Mouse (Mus musculus): ENCODE measurements around the gene Olfr23. TPM values are rescaled to one million over a fixed set of nuclear protein-coding genes. Genes with fewer than 3 reads are reported as not detected.
"Not testable (repeated sequence)": the region's sequence is repeated elsewhere in the genome, so short reads cannot be mapped to it uniquely, and the experiment has no call there.

Olfr23 gene
- not detected in 2 replicates for polyA plus RNA-seq (2012; rRNA removed)

GRCm38 (mm10) chr11:73936377-73936776 lies at the start of gene Olfr23:
Olfr23 (plus strand) TSS chr11:73936677.
- Histone ChIP-seq H3K4me3 (ENCODE audit: insufficient read depth, low read depth, low read length) (no peak within 1 kb of the TSS), H3K4me1 (ENCODE audit: control insufficient read depth, insufficient read depth, low read length) (no peaks in the 10 kb centered on the region), H3K36me3 (ENCODE audit: control insufficient read depth, insufficient read depth, low read length) (no peaks in the 10 kb centered on the region), H3K27ac (ENCODE audit: insufficient read depth, low read depth, low read length) (no peak within 1 kb of the TSS), H3K27me3 (replicated peaks; ENCODE audit: control insufficient read depth, insufficient read depth, low read length) (no peaks in the 10 kb centered on the region)
- no peak for TF ChIP-seq POLR2A (IDR thresholded peaks at IDR 0.05; ENCODE audit: low read depth, low read length)
- no peak for TF ChIP-seq CTCF (conservative IDR thresholded peaks at IDR 0.05; ENCODE audit: insufficient read depth, insufficient read length, low read depth, low read length)
- DNase-seq: no peak

DNA sequence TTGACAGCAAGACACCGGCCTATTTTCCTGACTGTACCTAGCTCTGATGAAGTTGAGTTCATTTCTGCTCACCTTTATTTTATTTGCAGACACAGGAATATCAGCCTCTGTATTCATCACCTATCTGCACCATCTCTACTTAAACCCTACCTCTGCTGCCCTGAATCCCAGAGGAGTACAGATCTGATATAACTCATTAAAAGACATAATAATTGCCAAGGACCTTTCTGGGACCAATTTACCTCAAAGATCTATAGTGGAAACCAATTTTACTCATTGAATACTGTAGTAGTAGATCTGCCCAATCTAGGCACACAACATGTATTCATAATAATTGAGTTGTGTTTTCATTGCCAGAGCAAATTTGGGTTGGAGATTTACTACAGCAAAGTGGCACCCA lies 45.8 kb upstream of the Olfr23 start, which contains the start of gene Olfr394:
Gene Olfr394, minus strand, starts transcription at position 101 of the 400 bp plus-strand sequence.
- H3K4me1 ChIP-seq (ENCODE audit: control insufficient read depth, insufficient read depth, low read length): no peaks in the 10 kb centered on the region
- TF ChIP-seq CTCF (conservative IDR thresholded peaks at IDR 0.05; ENCODE audit: insufficient read depth, insufficient read length, low read depth, low read length): no peak
- no peak for TF ChIP-seq POLR2A (IDR thresholded peaks at IDR 0.05; ENCODE audit: low read depth, low read length)
- DNase-seq: no peak
- no peak within 1 kb of the TSS for H3K27ac ChIP-seq (ENCODE audit: insufficient read depth, low read depth, low read length)
- H3K36me3 ChIP-seq (ENCODE audit: control insufficient read depth, insufficient read depth, low read length): no peaks in the 10 kb centered on the region
- no peak within 1 kb of the TSS for H3K4me3 ChIP-seq (ENCODE audit: insufficient read depth, low read depth, low read length)
- no peaks in the 10 kb centered on the region for H3K27me3 ChIP-seq (replicated peaks; ENCODE audit: control insufficient read depth, insufficient read depth, low read length)
- WGBS: 79% methylated on average over 1 of the region's 1 CpGs

- not testable (repeated sequence) for DNase-seq; H3K36me3 ChIP-seq (ENCODE audit: control insufficient read depth, insufficient read depth, low read length); H3K4me1 ChIP-seq (ENCODE audit: control insufficient read depth, insufficient read depth, low read length); H3K27ac ChIP-seq (ENCODE audit: insufficient read depth, low read depth, low read length); H3K4me3 ChIP-seq (ENCODE audit: insufficient read depth, low read depth, low read length); H3K27me3 ChIP-seq (replicated peaks; ENCODE audit: control insufficient read depth, insufficient read depth, low read length)
- 76% methylated on average over 4 of the region's 4 CpGs for WGBS
Measured at GRCm38 (mm10) chr11:73909199-73909598, 27.3 kb upstream of the Olfr23 start, which contains the start of gene Olfr395. Olfr395 (minus strand) TSS chr11:73909299.

- Histone ChIP-seq H3K27ac (ENCODE audit: insufficient read depth, low read depth, low read length) (no peak within 1 kb of the TSS), H3K27me3 (replicated peaks; ENCODE audit: control insufficient read depth, insufficient read depth, low read length) (no peaks in the 10 kb centered on the region), H3K4me1 (ENCODE audit: control insufficient read depth, insufficient read depth, low read length) (no peaks in the 10 kb centered on the region), H3K36me3 (ENCODE audit: control insufficient read depth, insufficient read depth, low read length) (no peaks in the 10 kb centered on the region), H3K4me3 (ENCODE audit: insufficient read depth, low read depth, low read length) (no peak within 1 kb of the TSS)
- DNase-seq: no peak
- TF ChIP-seq CTCF (conservative IDR thresholded peaks at IDR 0.05; ENCODE audit: insufficient read depth, insufficient read length, low read depth, low read length): no peak
- no peak for TF ChIP-seq POLR2A (IDR thresholded peaks at IDR 0.05; ENCODE audit: low read depth, low read length)
- 68% methylated on average over 1 of the region's 1 CpGs for WGBS
Measured at GRCm38 (mm10) chr11:73960517-73960916, 24.0 kb downstream of the Olfr23 start, which contains the start of gene Olfr397. Olfr397 (plus strand) TSS chr11:73960817.

GRCm38 (mm10) chr11:73990307-73990706 lies 53.8 kb downstream of the Olfr23 start, which contains the start of gene Olfr398:
Olfr398 (minus strand) TSS chr11:73990407.
- Histone ChIP-seq H3K4me3 (ENCODE audit: insufficient read depth, low read depth, low read length) (no peak within 1 kb of the TSS), H3K27me3 (replicated peaks; ENCODE audit: control insufficient read depth, insufficient read depth, low read length) (no peaks in the 10 kb centered on the region), H3K4me1 (ENCODE audit: control insufficient read depth, insufficient read depth, low read length) (no peaks in the 10 kb centered on the region), H3K27ac (ENCODE audit: insufficient read depth, low read depth, low read length) (no peak within 1 kb of the TSS), H3K36me3 (ENCODE audit: control insufficient read depth, insufficient read depth, low read length) (no peaks in the 10 kb centered on the region)
- DNase-seq: no peak
- TF ChIP-seq POLR2A (IDR thresholded peaks at IDR 0.05; ENCODE audit: low read depth, low read length) (no peak), CTCF (conservative IDR thresholded peaks at IDR 0.05; ENCODE audit: insufficient read depth, insufficient read length, low read depth, low read length) (no peak)

Other genes starting within 250 kb of the Olfr23 start
- gene Zfp735, start 247.9 kb upstream of the Olfr23 start, polyA plus RNA-seq (2012; rRNA removed): not detected in 2 replicates
- gene Olfr389, start 156.0 kb upstream of the Olfr23 start, polyA plus RNA-seq (2012; rRNA removed): not detected in 2 replicates
- not detected in 2 replicates for gene Olfr390, start 153.7 kb upstream of the Olfr23 start, polyA plus RNA-seq (2012; rRNA removed)
- gene Olfr391-ps, start 133.6 kb upstream of the Olfr23 start, polyA plus RNA-seq (2012; rRNA removed): not detected in 2 replicates
- not detected in 2 replicates for gene Olfr392, start 119.6 kb upstream of the Olfr23 start, polyA plus RNA-seq (2012; rRNA removed)
- gene Olfr393, start 85.2 kb upstream of the Olfr23 start, polyA plus RNA-seq (2012; rRNA removed): not detected in 2 replicates
- not detected in 2 replicates for gene Olfr394, start 45.9 kb upstream of the Olfr23 start, polyA plus RNA-seq (2012; rRNA removed)
- gene Olfr395, start 27.4 kb upstream of the Olfr23 start, polyA plus RNA-seq (2012; rRNA removed): not detected in 2 replicates
- gene Olfr397, start 24.1 kb downstream of the Olfr23 start, polyA plus RNA-seq (2012; rRNA removed): not detected in 2 replicates
- not detected in 2 replicates for gene Olfr398, start 53.7 kb downstream of the Olfr23 start, polyA plus RNA-seq (2012; rRNA removed)
- not detected in 2 replicates for gene Olfr139, start 119.9 kb downstream of the Olfr23 start, polyA plus RNA-seq (2012; rRNA removed)
- gene Olfr399, start 119.9 kb downstream of the Olfr23 start, polyA plus RNA-seq (2012; rRNA removed): not detected in 2 replicates
- gene Zfp616, start 133.3 kb downstream of the Olfr23 start, polyA plus RNA-seq (2012; rRNA removed): not detected in 2 replicates
- gene Olfr401, start 177.0 kb downstream of the Olfr23 start, polyA plus RNA-seq (2012; rRNA removed): not detected in 2 replicates
- not detected in 2 replicates for gene Olfr402, start 216.9 kb downstream of the Olfr23 start, polyA plus RNA-seq (2012; rRNA removed)
- gene Olfr403, start 249.6 kb downstream of the Olfr23 start, polyA plus RNA-seq (2012; rRNA removed): not detected in 2 replicates

Measured in kidney, adult 2 months (tissue).